Mouse (Mus musculus): Measurements from ENCODE around the gene Cplx3. TPM values are rescaled to one million over a fixed set of nuclear protein-coding genes. Genes with fewer than 3 reads are reported as not detected.

Cplx3 gene
- polyA plus RNA-seq (2017; shearing (Covaris generic)) = not detected

GRCm38 (mm10) chr9:57606139-57606851, at the start of gene Cplx3:
TSS of gene Cplx3 (minus strand) at chr9:57606281.

GRCm38 (mm10) chr9:57653283-57653682, 47.2 kb upstream of the Cplx3 start, which contains the start of gene Csk:
TSS of gene Csk (minus strand) at chr9:57653631.

GRCm38 (mm10) chr9:57620674-57621073, 14.6 kb upstream of the Cplx3 start, which contains the start of gene Lman1l:
TSS of gene Lman1l (minus strand) at chr9:57620774.

GRCm38 (mm10) chr9:57589224-57590126, 16.6 kb downstream of the Cplx3 start, which contains the start of gene Ulk3:
TSS of gene Ulk3 (plus strand) at chr9:57589452.

DNA sequence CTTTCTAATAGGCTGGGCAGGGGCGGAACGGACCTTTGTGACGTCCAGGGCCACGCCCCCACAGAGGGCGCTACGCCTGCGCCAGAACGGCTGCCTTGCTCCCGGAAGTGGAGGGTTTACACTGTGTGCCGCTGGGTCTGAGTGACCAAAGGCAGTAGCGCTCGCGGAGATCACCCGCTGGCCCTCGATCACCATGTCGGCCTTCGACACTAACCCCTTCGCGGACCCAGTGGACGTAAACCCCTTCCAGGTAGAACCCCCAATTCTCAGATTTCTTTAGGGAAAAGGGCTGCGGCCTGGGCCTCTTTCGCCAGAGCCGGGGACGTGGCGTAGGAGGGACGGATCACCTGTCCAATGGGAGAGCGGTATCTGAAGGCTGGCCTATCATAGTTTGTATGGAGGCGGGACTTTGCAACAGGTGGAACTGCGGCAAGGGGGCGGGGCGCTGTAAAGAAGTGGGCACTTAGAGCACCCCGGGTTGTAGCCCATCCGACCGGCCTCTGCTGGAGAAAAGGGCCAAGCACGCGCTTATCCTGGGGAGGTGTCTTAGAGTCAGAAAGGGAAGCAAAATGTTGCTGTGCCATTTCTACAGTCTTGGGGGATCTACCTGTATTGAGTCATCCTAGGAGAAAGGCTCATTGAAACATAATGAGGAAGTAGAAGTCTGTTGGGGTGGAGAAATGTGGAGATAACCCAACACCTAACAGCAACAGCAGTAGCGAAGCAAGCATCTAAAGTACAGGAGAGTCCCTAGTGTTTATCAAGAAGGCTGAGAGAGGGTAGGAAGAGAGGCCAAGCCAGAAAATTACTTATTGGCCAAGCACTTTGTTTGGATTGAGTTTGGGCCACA, 45.0 kb downstream of the Cplx3 start, which contains the start of gene Scamp2:
TSS of gene Scamp2 (plus strand) at position 83 of the 850 bp plus-strand sequence.

GRCm38 (mm10) chr9:57552139-57552887, 53.8 kb downstream of the Cplx3 start, which contains the start of gene Mpi:
TSS of gene Mpi (minus strand) at chr9:57552763.

Other genes starting within 250 kb of the Cplx3 start
- 87.5 TPM for gene Ppcdc, start 166.2 kb downstream of the Cplx3 start, polyA plus RNA-seq (2017; shearing (Covaris generic))
- not detected for gene Scamp5, start 138.2 kb downstream of the Cplx3 start, polyA plus RNA-seq (2017; shearing (Covaris generic))
- gene Rpp25, start 102.3 kb downstream of the Cplx3 start, polyA plus RNA-seq (2017; shearing (Covaris generic)) = not detected
- 242 TPM for gene Cox5a, start 85.0 kb downstream of the Cplx3 start, polyA plus RNA-seq (2017; shearing (Covaris generic))
- gene Fam219b, start 68.8 kb downstream of the Cplx3 start, polyA plus RNA-seq (2017; shearing (Covaris generic)) = 9.4 TPM
- gene Mpi, start 53.5 kb downstream of the Cplx3 start, polyA plus RNA-seq (2017; shearing (Covaris generic)) = 8.4 TPM
- 74.7 TPM for gene Scamp2, start 45.3 kb downstream of the Cplx3 start, polyA plus RNA-seq (2017; shearing (Covaris generic))
- gene Ulk3, start 16.8 kb downstream of the Cplx3 start, polyA plus RNA-seq (2017; shearing (Covaris generic)) = 52.3 TPM
- not detected for gene Lman1l, start 14.5 kb upstream of the Cplx3 start, polyA plus RNA-seq (2017; shearing (Covaris generic))
- gene Csk, start 47.4 kb upstream of the Cplx3 start, polyA plus RNA-seq (2017; shearing (Covaris generic)) = 109 TPM
- not detected for gene Cyp1a2, start 77.4 kb upstream of the Cplx3 start, polyA plus RNA-seq (2017; shearing (Covaris generic))
- gene Cyp1a1, start 81.6 kb upstream of the Cplx3 start, polyA plus RNA-seq (2017; shearing (Covaris generic)) = 0.14 TPM
- gene Edc3, start 102.3 kb upstream of the Cplx3 start, polyA plus RNA-seq (2017; shearing (Covaris generic)) = 30.3 TPM
- 231 TPM for gene Clk3, start 159.6 kb upstream of the Cplx3 start, polyA plus RNA-seq (2017; shearing (Covaris generic))
- 46.9 TPM for gene Arid3b, start 230.5 kb upstream of the Cplx3 start, polyA plus RNA-seq (2017; shearing (Covaris generic))

Measured in effector memory CD4-positive, alpha-beta T cell, adult 5 months (primary cell).